Mouse (Mus musculus) cerebellum, adult 2 months (tissue): ENCODE measurements at regions not wholly inside any gene's neighbourhood (a gene's known extent, or its start where the extent isn't known, plus 50 kb on each side); places are given as distances from the start of the nearest gene placed in this dataset.

Experiments used
- CTCF ChIP-seq: fragments of 200-500 bp; IDR thresholded peaks from 2 replicates; pipeline ENCODE4 v1.5.1; 2011; ENCODE audit warnings: low read depth, mild to moderate bottlenecking, control low read depth, low read length, moderate library complexity, borderline replicate concordance; ENCODE audit not compliant: insufficient read depth
- POLR2A ChIP-seq: fragments of 200-500 bp; IDR thresholded peaks from 2 replicates; pipeline ENCODE4 v1.6.1; 2011; ENCODE audit warnings: low read length, control low read depth, borderline replicate concordance; ENCODE audit not compliant: insufficient read depth

GRCm38 (mm10) chr10:99488195-99489080, 225.4 kb downstream of the Dusp6 start:
- TF ChIP-seq CTCF (no peak), POLR2A (no peak)
